Mouse (Mus musculus) testis, adult 2 months (tissue): ENCODE results near the gene Sfta2. TPM values are rescaled to one million over a fixed set of nuclear protein-coding genes. Genes with fewer than 3 reads are reported as not detected.

Source experiments
- H3K27ac ChIP-seq: fragments of 200-500 bp; 2 replicates; pipeline ENCODE4 v1.5.1; 2012; ENCODE audit warnings: low read depth, low read length; ENCODE audit not compliant: control insufficient read depth, insufficient read depth
- H3K27me3 ChIP-seq: fragments of 200-500 bp; 2 replicates; pipeline ENCODE4 v1.6.1; 2012; ENCODE audit warnings: mild to moderate bottlenecking, low read length, moderate library complexity; ENCODE audit not compliant: control insufficient read depth, insufficient read depth
- H3K36me3 ChIP-seq: fragments of 200-500 bp; 2 replicates; pipeline ENCODE4 v1.6.1; 2012; ENCODE audit warnings: mild to moderate bottlenecking, low read length; ENCODE audit not compliant: control insufficient read depth, insufficient read depth
- H3K4me1 ChIP-seq: fragments of 200-500 bp; 2 replicates; pipeline ENCODE4 v1.6.1; 2012; ENCODE audit warnings: low read length; ENCODE audit not compliant: control insufficient read depth, insufficient read depth
- H3K4me3 ChIP-seq: fragments of 200-500 bp; 2 replicates; pipeline ENCODE4 v1.5.1; 2012; ENCODE audit warnings: low read depth, mild to moderate bottlenecking, low read length, moderate library complexity, mixed read lengths; ENCODE audit not compliant: control insufficient read depth
- CTCF ChIP-seq: fragments of 200-500 bp; IDR thresholded peaks from 2 replicates; pipeline ENCODE4 v1.5.1; 2012; ENCODE audit warnings: low read depth, mild to moderate bottlenecking, inconsistent platforms, low read length, moderate library complexity; ENCODE audit not compliant: control insufficient read depth, insufficient read depth, insufficient replicate concordance
- POLR2A ChIP-seq: fragments of 200-500 bp; IDR thresholded peaks from 2 replicates; pipeline ENCODE4 v1.6.1; 2012; ENCODE audit warnings: low read depth, mild to moderate bottlenecking, inconsistent platforms, low read length, moderate library complexity; ENCODE audit not compliant: control insufficient read depth
- polyA plus RNA-seq: library from polyadenylated mRNA; depleted of rRNA; stranded (reverse); fragments of >200 nt; gene quantifications from 2 replicates; pipeline ENCODE4 v1.2.3, GENCODE M21; 2012; rRNA removed

The Sfta2 gene
- polyA plus RNA-seq: not detected in 2 replicates

GRCm38 (mm10) chr17:35601249-35601648, at the start of gene Sfta2:
Sfta2 (plus strand) TSS chr17:35601549.
- Histone ChIP-seq H3K4me3 (no peak within 1 kb of the TSS), H3K27me3 (no peaks in the 10 kb centered on the region), H3K27ac (no peak within 1 kb of the TSS), H3K4me1 (no peaks in the 10 kb centered on the region), H3K36me3 (no peaks in the 10 kb centered on the region)
- no peak for TF ChIP-seq CTCF
- no peak for TF ChIP-seq POLR2A

GRCm38 (mm10) chr17:35551881-35552414, 49.4 kb upstream of the Sfta2 start, which contains the start of gene Cdsn:
Cdsn (plus strand) TSS chr17:35552128.
- peaks cover 23% of the 10 kb centered on the region for H3K4me1 ChIP-seq
- no peaks in the 10 kb centered on the region for H3K36me3 ChIP-seq
- TF ChIP-seq POLR2A: no peak
- no peak for TF ChIP-seq CTCF
- no peaks in the 10 kb centered on the region for H3K27me3 ChIP-seq
- no peak within 1 kb of the TSS for H3K27ac ChIP-seq
- no peak within 1 kb of the TSS for H3K4me3 ChIP-seq

DNA sequence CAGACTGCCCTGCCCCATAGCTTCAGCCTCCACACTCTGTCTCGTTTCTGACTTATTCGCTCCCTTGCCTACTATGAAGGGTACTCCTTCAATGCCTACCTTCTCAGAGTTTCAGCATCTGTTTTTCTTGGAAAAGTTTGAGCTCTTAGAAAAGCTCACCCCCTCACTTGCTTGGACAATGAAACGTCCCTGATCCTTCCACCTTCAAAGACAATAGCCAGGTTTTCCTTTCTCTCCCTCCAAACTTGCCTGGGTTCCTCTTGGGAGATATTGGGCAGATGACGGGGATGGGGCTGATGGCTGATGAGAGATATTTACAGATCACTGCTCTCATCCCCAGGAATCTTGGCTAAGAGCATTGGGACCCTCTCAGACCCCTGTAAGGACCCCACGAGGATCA, 47.0 kb upstream of the Sfta2 start:
- peaks cover 23% of the 10 kb centered on the region for H3K4me1 ChIP-seq
- H3K36me3 ChIP-seq: no peaks in the 10 kb centered on the region
- H3K4me3 ChIP-seq: peak overlapping the region; percentile 83
- H3K27me3 ChIP-seq: no peaks in the 10 kb centered on the region
- no peak overlapping the region for H3K27ac ChIP-seq
- TF ChIP-seq POLR2A: no peak
- TF ChIP-seq CTCF: no peak

DNA sequence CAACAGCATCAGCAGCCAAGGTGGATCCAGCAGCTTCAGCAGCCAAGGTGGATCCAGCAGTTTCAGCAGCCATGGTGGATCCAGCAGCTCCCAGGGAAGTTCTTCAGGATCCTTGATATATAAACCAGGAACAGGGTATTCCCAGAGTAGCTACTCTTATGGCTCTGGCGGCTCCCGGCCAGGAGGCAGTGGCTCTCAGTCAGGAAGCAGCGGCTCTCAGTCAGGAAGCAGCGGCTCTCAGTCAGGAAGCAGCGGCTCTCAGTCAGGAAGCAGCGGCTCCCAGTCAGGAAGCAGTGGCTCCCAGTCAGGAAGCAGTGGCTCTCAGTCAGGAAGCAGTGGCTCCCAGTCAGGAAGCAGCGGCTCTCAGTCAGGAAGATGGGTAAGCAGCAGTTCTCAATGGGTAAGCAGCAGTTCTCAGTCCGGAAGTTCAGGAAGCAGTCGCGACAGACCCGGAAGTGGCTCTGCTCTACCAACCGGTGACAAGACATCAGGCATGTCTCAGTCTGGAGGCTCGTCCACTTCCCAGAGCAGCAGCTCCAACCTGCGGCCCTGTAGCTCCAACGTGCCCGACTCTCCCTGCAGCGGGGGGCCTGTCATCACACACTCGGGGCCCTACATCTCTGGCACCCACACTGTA, 46.5 kb upstream of the Sfta2 start:
- H3K27ac ChIP-seq: no peak overlapping the region
- no peak; the same call in 1 of the 2 replicates for TF ChIP-seq POLR2A
- TF ChIP-seq CTCF: no peak
- peaks cover 23% of the 10 kb centered on the region for H3K4me1 ChIP-seq
- no peaks in the 10 kb centered on the region for H3K36me3 ChIP-seq
- peak overlapping the region; percentile 83 for H3K4me3 ChIP-seq
- no peaks in the 10 kb centered on the region for H3K27me3 ChIP-seq

DNA sequence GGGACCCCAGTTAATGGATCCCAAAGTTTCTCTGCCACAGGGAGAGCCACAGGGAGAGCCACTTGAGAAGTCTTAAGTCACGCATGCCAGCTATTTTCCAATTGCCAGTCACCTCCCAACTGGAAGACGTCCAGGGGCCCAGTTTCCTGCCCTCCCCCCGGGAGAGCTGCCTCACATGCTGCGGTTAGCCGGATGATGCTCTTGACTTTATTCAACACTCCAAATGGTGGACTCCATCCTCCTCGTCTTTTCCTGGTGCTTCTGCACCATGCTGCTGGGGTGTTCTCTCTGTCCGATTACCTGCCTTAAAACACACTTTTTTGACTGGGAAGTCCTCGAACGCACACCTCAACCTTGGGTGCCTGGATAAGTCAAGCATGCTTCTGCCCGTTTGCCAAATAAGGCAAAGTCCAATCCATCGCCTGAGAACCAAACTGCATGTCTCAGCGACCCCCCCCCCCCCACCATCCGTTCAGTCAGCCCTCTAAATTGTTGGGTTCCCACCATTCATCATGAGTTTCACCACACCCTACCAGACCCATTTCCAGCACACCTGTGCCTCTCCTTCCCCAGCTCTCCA, 45.1 kb upstream of the Sfta2 start:
- TF ChIP-seq CTCF (no peak), POLR2A (no peak)
- Histone ChIP-seq H3K27ac (no peak overlapping the region), H3K36me3 (no peaks in the 10 kb centered on the region), H3K27me3 (no peaks in the 10 kb centered on the region), H3K4me1 (peaks cover 23% of the 10 kb centered on the region), H3K4me3 (no peak overlapping the region; the same call in 1 of the 2 replicates)

GRCm38 (mm10) chr17:35556812-35557211, 44.5 kb upstream of the Sfta2 start:
- peaks cover 23% of the 10 kb centered on the region for H3K4me1 ChIP-seq
- TF ChIP-seq POLR2A (no peak), CTCF (peak; percentile 84; the same call in 1 of the 2 replicates)

DNA sequence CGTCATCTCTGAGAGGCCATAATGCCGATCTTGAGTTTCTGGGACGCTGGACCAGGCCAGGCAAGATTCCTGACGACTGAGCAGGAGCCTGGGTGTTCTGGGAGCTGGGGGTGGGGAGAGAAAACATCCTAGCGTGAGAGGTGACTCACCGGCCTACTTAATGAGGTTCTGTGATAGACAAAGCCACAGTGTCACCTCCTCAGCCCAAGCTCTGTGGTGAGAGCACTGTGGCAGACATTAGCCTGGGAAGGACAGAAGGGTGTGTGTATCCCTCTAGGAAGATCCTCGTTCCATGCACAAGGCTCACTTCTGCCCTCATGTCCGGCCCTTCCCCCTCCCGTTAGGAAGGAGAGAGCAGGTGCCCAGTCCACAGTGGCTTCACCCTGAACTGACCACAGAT, 44.0 kb upstream of the Sfta2 start:
- H3K4me3 ChIP-seq: no peak overlapping the region
- H3K27ac ChIP-seq: no peak overlapping the region
- no peaks in the 10 kb centered on the region for H3K27me3 ChIP-seq
- H3K36me3 ChIP-seq: no peaks in the 10 kb centered on the region
- TF ChIP-seq CTCF (no peak), POLR2A (no peak)
- H3K4me1 ChIP-seq: peaks cover 23% of the 10 kb centered on the region

More at GRCm38 (mm10) chr17:35556812-35557211, 44.5 kb upstream of the Sfta2 start:
- Histone ChIP-seq H3K36me3 (no peaks in the 10 kb centered on the region), H3K27me3 (no peaks in the 10 kb centered on the region), H3K27ac (no peak overlapping the region), H3K4me3 (no peak overlapping the region)
